Mouse (Mus musculus) cerebellum, adult 18-20 months (tissue): Measurements from ENCODE around the gene Caln1.

Source experiments
- DNase-seq, 2 experiments: peaks; one replicate each; pipeline ENCODE4 v3.0.0; 2021

Caln1 gene

GRCm38 (mm10) chr5:130369237-130369636, at the start of gene Caln1:
TSS of gene Caln1 (plus strand) at chr5:130369455.
- peak; percentile 92 for DNase-seq

DNA sequence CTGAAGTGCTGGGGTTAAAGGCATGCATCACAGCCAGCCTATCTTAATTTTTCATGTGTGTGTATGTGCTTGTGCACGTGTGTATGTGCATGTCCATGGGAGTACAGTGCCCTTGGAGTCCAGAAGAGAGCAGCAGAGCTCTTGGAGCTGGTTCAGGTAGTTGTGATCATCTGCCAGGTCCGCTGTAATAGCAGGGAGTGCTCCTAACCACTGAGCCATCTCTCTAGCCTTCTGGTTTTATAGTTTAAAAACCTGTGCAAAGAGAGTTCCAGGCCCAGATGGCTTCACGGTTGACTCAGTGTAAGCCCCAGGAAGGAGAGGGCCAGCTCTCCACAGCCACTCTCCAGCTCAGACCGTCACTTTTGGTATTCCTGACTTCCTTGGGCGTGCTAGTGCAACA, 49.5 kb upstream of the Caln1 start:
- peak in 1 of 2 experiments; percentile 24 for DNase-seq

DNA sequence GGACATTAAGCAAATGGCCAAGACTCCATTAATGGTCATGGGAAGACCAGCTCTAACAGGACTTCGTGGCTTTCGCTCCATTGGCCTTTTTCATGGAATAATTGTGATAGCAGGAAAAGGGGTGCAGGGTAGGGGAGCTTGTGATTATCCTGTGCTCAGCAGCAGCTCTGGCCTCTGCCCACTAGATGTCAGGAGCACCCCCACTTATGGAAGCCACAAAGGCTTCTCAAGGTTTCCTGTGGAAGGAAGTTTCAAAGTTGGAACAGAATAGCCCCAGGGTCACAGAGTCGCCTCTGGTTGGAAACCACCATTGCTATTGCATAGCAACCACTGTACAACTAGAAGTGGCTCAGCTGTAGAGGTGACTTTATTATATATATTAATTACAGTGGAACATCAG, 48.8 kb upstream of the Caln1 start:
- peak; percentile 56 to 57 for DNase-seq

DNA sequence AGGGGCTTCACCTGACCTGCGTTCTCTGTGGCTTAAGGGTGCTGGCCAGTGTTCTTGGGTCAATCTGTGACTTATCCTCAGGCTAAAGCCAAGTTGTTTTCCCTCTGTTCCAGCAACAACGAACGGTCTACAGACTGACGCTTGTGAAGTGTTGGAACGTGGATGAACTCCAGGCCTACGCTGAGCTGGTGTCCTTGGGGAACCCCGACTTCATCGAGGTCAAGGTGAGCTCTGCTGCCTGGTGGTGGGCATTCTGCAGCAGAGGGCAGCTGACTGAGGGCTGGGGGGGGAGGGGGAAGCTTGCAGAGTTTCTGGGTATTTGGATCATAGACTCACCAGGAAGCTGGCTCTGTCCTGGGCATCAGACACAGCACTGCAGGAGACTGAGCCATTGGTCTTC, 43.8 kb upstream of the Caln1 start:
- no peak for DNase-seq

DNA sequence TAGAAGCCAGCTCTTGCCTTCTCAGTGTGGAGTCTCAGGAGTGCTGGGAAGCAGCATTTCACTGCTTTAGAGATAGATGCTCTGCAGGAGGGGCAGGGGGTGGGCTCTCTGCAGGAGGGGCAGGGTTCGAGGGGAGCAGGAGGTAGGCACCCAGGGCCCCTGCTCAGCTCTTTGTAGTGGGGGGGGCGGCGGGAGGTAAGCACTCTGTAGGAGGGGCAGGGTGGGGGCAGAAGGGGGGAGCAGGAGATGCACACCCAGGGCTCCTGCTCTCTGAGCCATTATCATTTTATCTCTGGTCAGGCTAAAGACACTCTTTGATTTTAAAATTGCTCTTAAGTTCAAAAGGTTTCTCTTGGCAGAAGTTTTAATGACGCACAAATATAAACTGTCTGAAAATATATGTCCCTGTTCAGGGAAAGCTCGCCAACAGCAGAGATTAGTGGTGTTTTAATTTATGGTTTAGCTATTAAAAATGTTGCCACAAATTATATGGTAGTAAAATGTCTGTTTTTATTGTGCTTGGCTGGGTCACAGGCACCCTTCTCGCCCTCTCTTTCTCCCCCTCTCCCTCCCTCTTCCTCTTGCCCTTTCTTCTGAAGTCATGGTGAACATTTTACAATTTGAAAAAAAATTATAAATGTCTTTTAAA, 41.5 kb upstream of the Caln1 start:
- DNase-seq, result no peak

- no peak for DNase-seq
Observed at GRCm38 (mm10) chr5:130328366-130328765, 40.9 kb upstream of the Caln1 start.

- no peak for DNase-seq
Observed at GRCm38 (mm10) chr5:130329889-130330288, 39.4 kb upstream of the Caln1 start.

- peak; percentile 50 to 64 for DNase-seq
Observed at GRCm38 (mm10) chr5:130330801-130331200, 38.5 kb upstream of the Caln1 start.

DNA sequence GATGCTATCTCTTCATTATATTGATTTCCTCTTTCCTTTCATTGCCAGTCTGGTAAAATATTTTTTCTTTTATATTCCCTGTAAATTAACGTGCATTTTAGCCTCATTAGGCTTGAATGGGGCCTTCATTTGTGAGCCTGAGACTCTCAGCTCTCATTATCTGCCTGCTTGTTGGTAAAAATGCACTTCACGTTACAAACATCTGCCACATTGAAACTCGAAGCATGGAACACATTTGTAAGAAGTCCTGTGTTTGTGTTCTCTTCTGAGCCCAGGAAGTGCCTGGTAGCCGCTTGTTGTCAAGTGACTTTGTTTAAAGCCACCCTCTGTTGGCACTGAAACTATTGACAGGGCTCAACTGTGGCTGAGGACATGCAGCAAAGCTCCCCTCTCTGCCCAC, 38.0 kb upstream of the Caln1 start:
- no peak for DNase-seq

DNA sequence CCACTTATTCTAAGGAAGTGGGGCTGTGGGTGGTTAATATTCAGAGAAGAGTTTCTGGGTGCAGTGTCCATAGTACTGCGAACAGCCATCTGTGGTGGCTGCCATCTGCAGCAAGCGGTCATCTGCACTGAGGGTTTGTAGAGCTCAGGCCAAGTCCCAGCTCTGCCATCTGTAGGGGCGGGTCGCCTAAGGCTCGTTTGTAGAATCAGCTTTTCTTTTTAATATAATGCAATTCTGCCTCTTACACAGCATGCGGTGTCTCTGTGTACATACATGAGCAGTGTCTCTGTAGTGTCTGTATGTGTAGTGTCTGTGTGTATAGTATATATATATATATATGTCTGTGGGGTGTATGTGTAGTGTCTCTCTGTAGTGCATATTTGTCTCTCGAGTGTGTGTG, 35.7 kb upstream of the Caln1 start:
- peak; percentile 63 to 72 for DNase-seq

GRCm38 (mm10) chr5:130333971-130334370, 35.3 kb upstream of the Caln1 start:
- peak; percentile 43 to 50 for DNase-seq

- DNase-seq, result no peak
Observed at GRCm38 (mm10) chr5:130335462-130335861, 33.8 kb upstream of the Caln1 start.

GRCm38 (mm10) chr5:130340656-130341055, 28.6 kb upstream of the Caln1 start:
- no peak for DNase-seq

GRCm38 (mm10) chr5:130344999-130345398, 24.3 kb upstream of the Caln1 start:
- no peak for DNase-seq

- no peak for DNase-seq
Observed at GRCm38 (mm10) chr5:130345871-130346270, 23.4 kb upstream of the Caln1 start.

DNA sequence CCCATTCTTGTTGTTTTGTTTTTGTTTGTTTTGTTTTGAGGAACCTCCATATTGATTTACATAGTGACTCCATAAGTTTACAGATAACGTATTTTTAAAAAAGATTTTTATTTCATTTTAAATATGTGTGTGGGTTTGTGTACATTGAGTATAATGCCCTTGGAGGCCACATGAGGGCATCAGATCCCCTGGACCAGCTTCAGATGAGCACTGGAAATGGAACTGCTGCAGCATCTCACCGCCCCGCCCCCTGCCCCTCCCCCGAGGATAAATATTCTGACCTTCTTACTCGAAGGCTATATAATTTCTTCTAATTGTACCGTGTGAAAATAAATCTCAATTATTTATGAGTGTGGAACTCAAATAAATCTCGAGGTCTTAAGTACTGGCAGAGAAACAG, 14.0 kb upstream of the Caln1 start:
- DNase-seq, result peak in 1 of 2 experiments; percentile 52

DNA sequence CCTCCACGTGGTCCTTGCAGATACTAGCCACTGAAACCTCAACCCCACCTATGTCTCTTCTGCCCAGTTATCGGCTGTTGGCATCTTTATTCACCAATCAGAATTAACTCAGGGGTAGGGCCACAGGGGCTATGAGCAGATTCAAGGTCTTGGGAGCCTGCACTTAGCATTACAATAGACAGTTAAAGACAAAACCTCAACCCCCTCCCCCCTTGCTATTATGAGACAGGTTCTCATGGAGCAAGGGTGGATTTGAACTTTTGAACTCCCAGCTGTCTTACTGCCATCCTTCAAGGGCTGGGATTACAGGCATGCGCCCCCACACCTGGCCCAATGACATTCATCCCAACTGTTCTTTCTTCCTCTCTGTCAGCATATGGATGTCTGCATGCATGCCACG, 6.1 kb upstream of the Caln1 start:
- no peak for DNase-seq

- no peak for DNase-seq
Observed at GRCm38 (mm10) chr5:130363773-130364172, 5.5 kb upstream of the Caln1 start.

DNA sequence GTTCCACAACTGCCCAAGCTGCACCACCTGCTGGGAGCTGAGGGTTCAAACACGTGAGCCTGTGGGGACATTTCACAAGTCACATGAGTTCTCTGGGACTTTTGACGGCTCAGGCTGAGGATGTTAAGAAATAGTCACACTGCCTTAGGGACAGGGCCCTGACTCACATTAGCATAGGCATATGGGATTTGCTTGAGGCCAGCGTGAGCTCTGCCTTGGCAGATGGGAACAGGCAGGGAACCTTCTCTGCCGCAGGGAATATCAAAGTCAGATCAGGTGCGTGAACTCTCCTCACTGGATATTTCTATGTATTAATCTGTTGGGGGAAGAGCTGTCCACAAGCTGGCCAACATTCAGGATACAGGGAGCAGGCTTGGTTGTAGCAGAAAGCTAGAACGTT, 1.0 kb upstream of the Caln1 start:
- peak; percentile 80 to 83 for DNase-seq

GRCm38 (mm10) chr5:130375411-130375810, 6.2 kb downstream of the Caln1 start:
- no peak for DNase-seq

DNA sequence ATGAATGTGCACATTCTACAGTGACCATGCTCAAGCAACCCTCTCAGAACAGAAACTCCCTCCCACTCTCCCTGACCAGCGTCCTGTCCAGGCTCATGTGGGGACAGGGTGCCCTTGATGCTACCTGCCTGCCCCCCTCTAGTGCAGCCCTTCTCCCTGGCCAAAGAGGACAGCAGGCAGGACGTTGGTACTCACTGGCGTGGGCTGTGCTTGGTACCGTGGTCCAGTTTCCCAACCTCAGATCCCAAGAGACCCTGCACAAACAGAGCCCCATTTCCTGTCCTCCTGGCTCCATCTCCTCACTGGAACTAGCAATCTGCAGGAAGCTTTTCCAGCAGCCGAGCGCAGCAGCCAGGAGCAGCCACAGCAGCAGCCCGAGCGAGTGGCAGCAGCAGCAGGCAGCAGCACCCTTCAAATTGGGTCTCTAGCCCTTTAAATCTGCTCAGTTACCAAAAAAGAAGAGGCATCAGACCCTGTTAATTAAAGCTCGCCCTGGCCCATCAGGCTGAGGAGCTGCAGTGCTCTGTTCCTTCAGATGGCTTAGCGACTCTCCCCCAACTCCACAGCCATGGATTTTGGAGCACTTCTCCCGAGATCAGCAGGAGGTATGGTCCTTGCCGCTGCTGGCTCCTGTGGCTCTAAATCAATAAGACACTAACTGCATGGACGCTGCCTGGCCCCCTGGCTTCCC, 15.1 kb downstream of the Caln1 start, which contains the start of gene A330070K13Rik:
Gene A330070K13Rik (minus strand): TSS at position 410 of the 691 bp plus-strand sequence.
- DNase-seq, result peak; percentile 50 to 60

DNA sequence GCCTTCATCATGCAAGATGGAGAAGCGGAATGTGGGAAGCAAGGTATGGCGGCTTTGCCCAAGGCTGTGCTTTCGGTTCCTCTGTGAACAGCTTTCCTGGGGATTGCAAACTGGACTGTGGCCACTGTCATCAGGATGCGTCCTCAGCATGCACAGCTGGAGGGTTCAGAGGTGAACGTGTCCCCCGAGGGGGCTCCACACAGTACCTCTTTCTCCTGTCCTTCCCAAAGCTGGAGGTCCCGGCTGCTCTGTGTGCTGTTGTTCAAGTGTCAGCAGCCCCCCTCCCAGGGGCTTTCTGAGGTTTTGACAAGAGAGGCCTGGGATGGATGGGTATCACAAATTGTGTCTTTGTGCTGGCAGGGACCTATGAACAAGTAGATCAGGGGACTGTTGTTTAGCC, 17.2 kb downstream of the Caln1 start:
- no peak for DNase-seq

DNA sequence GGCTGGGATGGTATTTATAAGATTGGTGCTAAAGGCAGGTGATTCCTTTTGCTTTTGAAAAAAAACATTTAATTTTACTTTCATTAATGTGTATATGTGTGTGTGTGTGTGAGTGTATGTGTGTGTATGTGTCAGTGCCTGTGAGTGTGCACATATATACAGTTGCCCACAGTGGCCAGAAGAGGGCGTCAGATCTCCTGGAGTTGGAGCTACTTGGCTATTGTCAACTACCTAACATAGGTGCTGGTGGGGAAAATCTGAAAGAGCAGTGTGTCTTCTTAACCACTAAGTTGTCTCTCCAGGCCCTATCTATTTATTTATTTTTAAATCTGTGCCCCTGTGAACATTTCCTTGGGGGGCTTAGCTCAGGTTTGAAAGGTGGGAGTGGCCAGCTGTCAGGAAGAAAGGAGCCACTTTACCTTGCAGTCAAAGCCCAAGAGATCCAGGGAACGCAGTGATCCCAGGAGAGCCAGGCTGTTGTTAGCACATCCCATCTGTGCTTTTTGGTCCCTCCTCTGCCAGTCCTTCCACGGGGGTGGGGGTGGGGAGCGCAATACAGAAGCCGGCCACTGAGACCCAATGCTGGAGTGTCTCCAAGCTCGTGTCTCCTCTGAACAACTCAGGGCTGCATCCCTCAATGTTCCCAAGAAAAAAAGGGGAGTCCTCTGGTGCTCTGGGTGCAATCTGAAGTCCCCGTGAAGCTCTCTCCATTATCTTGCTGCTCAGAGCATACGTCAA, 24.5 kb downstream of the Caln1 start:
- peak in 1 of 2 experiments; percentile 47 for DNase-seq

GRCm38 (mm10) chr5:130394386-130394785, 25.1 kb downstream of the Caln1 start:
- no peak for DNase-seq
